Mouse (Mus musculus): ENCODE measurements around the gene Efcc1.
"Not testable (repeated sequence)": the region's sequence is repeated elsewhere in the genome, so short reads cannot be mapped to it uniquely, and the experiment has no call there.

The Efcc1 gene

DNA sequence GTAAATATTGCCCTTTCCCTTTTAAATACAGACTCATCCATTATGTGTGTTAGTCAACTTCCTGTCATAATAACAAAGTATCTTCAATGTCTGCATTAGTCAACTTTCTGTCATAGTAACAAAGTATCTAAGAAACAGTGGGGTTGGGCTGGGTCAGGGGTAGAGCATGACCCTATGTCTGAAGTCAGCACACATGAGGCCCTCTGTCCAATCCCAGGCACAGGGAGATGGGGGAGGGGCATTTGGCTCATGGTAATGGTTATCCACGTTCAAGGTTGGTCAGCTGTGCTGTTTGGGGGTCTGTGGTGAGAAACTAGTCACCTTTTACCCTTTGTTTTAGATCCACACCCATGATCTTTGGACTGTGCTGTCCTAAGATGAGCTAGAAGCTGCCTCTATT, 14.6 kb downstream of the Efcc1 start:
- no peak for DNase-seq

- no peak for DNase-seq
These were observed 15.4 kb downstream of the Efcc1 start for GRCm38 (mm10) chr6:87746059-87746458.

- DNase-seq = no peak
These were observed 16.2 kb downstream of the Efcc1 start for GRCm38 (mm10) chr6:87746849-87747248.

DNA sequence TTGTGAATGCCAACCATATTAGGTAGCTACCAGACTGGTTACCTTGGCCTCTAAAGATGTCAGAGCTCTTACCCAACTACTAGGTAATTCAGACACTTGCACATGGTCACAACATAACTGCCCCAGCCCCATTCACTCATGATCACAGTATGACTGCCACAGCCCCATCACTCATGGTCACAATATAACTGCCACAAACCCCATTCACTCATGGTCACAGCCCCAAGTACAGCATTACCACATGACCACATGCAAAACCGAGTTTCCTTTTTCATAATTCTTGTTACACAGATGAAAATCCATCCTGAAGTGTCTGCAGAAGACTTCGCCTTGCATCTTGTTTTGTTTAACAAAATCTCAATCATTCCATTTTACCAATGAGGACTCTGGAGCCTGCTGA, 17.4 kb downstream of the Efcc1 start:
- DNase-seq = no peak

- no peak for DNase-seq
These were observed 17.9 kb downstream of the Efcc1 start for GRCm38 (mm10) chr6:87748531-87748930.

GRCm38 (mm10) chr6:87750184-87750910, 19.7 kb downstream of the Efcc1 start:
- no peak for DNase-seq

- DNase-seq = no peak
These were observed 20.9 kb downstream of the Efcc1 start for GRCm38 (mm10) chr6:87751574-87751973.

DNA sequence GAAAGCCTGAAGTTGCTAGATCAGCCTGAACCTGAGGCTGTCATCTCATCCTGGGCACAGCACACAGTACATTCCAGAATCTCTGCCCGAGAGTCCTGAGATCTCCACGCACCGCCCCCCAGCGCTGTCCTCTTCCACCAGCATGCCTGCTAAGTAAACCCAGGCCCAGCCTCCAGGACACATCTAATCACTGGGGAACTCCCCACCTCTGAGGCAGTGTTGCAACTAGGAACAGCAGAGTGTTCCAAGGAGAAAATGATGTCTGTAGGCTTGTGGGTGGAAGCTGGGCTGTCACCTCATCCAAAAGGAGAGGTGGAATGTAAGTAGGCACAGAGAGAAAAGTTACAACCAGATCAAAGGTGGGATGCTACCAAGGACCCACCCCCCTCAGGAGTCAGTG, 24.5 kb downstream of the Efcc1 start:
- DNase-seq = no peak

GRCm38 (mm10) chr6:87756896-87757295, 26.2 kb downstream of the Efcc1 start:
- no peak for DNase-seq

GRCm38 (mm10) chr6:87759404-87759803, 28.7 kb downstream of the Efcc1 start:
- DNase-seq = no peak

DNA sequence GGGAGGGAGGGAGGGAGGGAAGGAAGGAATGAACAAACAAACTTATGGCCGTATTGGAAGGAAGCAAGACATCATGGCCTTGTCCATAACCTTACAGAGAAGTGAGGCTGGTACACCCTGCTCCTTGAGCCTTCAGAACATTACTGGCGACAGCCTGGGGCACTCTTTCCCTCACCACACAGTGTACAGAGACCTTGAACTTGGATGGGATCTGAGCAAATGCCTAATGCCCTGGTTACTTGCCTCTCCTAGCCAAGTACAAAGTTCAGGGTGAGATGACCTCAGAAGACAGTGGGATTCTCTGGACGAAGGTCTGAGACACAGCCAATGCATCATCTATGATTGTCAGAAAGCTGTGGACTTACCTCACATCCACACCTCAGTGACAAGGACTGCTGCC, 29.2 kb downstream of the Efcc1 start:
- no peak for DNase-seq

DNA sequence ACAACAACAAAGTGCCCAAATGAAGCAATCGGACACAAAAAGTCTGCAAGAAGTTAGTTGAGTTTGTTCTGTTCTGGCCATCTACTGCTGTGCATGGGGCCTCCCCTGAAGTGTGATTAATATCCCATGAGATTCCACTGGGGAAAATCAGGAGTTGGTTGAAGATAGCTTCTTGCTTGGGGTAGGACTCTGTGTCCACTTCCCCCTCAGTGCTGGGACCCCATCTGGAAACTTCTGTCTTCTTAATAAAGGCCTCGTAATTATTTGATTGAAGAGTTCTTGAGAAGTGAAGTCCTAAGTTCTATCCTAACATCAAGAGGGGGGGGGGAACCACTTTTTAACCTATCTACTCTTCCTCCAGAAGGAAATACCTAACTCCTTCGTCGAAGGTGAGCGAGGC, 31.5 kb downstream of the Efcc1 start:
- DNase-seq = no peak

DNA sequence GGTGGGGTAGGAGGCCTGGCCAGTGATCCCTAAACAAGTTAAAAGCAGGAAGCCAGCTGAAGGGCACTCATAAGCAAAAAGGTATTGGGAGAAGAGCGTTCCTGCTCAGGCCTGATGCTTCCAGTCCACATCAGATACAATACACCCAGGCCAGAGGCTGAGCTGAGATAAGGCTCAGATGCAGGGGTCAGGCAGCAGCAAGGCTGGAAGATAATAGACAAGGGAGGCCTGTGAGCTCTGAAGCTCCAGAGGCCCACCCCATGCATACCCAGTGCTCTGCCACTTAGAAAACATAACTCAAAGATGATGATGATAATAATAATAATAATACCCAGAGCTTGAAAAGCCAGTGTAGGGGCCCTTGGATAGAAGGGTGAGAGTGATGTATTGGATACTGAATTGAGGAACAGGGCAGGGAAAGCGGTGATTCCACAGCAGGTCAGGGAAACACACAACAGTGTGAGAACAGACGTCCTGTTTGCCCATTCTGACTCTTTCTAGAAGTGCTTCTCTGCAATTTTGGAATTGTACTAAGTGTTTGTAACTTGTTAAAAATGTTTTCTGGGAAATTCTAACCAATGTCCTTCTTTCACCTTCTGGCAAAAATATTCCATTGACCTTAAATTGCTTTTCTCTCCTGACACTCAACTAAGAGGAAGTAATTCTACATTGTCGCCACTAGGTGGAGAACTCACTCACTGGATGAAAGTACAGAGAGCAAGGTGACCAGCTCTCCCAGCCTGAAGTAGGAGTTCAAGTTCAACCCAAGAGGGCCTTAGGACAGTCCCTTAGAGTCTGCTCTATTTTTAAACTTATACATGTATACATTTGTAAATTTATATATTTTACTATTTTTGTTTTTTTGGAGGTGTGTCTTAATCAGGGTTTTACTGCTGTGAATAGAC, 33.0 kb downstream of the Efcc1 start:
- no peak for DNase-seq

GRCm38 (mm10) chr6:87764296-87764695, 33.6 kb downstream of the Efcc1 start:
- not testable (repeated sequence) for DNase-seq

DNA sequence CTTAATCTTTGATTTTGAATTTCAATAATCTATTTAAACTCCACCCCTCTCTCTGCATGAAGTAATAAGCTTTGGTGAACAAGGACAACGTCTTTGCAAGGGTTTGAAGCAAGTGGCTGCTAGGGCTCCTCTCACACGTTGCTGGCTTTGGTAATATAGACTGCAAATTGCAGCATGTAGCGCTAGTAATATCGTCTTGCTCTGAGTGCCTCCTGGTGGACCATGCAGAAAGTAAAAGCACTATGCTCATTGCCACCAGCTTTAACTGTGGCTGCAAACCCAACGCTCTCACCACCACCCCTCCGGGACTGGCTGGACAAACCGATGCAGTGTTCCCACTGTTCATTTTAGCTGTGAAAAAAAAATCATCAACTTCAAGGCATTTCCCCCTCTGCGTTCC, 40.0 kb downstream of the Efcc1 start:
- DNase-seq = no peak

- DNase-seq = no peak
These were observed 43.8 kb downstream of the Efcc1 start for GRCm38 (mm10) chr6:87774466-87774865.

DNA sequence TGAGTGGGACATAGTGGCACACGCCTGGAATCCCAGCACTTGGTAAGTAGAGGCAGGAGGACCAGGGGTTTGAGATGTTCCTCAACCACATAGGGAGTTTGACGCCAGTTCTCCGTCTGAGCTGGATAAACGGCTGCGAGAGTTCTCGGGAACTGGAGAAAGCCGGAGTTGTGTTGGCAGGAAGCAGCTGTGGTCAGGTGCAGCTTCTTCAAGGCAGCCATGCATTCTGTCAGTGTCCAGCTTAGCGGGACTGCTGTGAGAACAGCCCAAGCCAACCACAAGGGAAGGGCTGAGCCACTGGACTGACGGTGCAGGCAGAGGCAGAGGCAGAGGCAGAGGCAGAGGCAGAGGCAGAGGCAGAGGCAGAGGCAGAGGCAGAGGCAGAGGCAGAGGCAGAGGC, 44.2 kb downstream of the Efcc1 start:
- DNase-seq = no peak

DNA sequence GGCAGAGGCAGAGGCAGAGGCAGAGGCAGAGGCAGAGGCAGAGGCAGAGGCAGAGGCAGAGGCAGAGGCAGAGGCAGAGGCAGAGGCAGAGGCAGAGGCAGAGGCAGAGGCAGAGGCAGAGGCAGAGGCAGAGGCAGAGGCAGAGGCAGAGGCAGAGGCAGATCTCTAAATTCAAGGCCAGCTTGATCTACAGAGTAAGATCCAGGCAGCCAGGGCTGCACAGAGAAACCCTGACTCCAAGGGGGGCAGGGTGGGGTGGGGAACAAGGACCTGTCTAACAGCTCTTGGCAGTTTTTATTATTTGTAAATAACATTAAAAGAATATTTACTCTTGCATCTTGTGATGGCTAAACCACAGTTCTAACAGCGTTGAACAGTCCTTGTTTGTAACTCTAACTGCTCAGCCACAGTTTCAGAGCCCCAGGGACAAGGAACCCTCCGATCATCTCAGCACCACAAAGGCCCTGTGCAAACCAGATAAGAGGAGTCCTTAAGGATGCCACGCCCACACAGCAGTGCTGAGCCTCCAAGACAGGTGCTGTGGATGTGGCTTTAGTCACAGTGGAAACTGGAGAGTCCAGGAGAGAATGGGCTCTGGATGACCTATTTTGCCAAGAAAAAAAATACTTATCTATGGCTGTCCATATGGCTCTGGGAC, 45.0 kb downstream of the Efcc1 start:
- DNase-seq = no peak

- no peak for DNase-seq
These were observed 46.0 kb downstream of the Efcc1 start for GRCm38 (mm10) chr6:87776663-87777062.

DNA sequence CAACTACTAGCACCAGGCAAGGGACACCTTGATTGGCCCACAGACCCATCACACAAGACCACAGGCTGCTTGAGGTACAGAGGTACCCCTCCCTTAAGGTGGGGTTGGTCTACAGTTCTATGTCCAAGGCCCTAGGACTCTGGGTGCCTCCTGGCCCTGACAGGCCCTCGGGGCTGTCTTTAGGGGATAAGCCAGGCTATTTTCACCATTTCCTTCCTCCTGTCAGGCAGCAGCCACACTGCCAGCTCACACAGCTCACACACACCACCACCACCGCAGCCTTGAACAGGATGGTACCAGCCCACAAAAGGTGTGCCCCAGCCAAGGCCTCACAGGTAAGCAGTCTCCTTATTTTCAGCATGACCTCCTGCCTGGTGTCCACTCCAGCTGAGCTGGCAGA, 47.2 kb downstream of the Efcc1 start, which contains the start of gene Gp9:
TSS of gene Gp9 (plus strand) at position 231 of the 400 bp plus-strand sequence.
- DNase-seq = no peak

DNA sequence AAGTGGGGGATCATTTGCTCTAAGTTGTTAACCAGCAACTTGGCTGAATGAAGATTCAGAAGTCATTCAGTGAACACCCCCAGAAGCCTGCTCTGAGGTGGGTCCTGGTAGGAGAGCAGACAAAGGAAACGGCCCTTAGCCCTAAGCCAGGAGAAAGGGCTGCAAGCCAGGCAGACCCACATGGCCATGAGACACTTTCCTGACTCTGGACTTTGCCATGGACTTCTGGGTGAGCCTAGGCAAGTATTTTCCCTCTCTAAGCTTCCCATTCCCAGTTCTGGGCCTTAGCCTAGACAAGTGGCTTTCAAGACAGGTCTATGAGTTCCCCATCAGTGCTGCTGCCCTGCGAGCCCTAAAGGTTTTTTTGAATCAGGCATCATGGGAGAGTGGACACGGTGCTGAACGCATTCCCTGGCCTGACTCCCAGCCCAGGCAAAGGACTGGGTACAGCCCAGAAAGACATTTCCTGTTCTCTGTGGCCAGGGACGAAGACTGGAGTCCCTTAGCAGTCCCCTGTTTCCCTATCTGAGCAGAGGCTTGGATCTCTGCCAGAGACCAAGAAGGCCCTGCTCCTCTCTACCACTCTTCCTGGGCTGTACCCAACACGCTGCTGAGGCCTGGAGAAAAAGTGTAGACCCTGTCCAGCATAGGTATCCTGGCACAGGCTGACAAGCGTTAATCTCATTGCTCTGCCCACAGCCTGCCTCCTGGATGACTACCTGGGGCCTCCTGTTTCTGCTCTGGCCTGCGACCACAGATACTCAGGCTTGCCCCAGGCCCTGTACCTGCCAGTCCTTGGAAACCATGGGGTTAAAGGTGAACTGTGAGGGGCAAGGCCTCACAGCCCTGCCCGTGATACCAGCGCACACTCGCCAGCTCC, 47.9 kb downstream of the Efcc1 start:
- no peak for DNase-seq
